Mouse (Mus musculus): ENCODE results near the gene Cd27. TPM values are rescaled to one million over a fixed set of nuclear protein-coding genes. Genes with fewer than 3 reads are reported as not detected.

Cd27 gene
- polyA plus RNA-seq, 1 experiment from 2014 or later: 2.5 TPM

Small RNA genes lying within 50 kb of the gene (microRNA-seq; reads per million reads assigned to microRNA genes)
- not detected for gene Mir3098
- not detected for gene Mir8113

Other genes starting within 250 kb of the Cd27 start
- gene Pianp, start 240.3 kb downstream of the Cd27 start, polyA plus RNA-seq (2015; fragmentation: Nextera tagmentation; extraction: Ambion mirVana): 3.8 and 4.3 TPM in 2 replicates
- gene Zfp384, start 227.9 kb downstream of the Cd27 start, polyA plus RNA-seq (2015; fragmentation: Nextera tagmentation; extraction: Ambion mirVana): 17.2 and 19.4 TPM in 2 replicates
- gene Ing4, start 197.2 kb downstream of the Cd27 start, polyA plus RNA-seq (2015; fragmentation: Nextera tagmentation; extraction: Ambion mirVana): 102 and 115 TPM in 2 replicates
- 9.9 and 11.8 TPM in 2 replicates for gene Acrbp, start 187.3 kb downstream of the Cd27 start, polyA plus RNA-seq (2015; fragmentation: Nextera tagmentation; extraction: Ambion mirVana)
- gene Lpar5, start 169.1 kb downstream of the Cd27 start, polyA plus RNA-seq (2015; fragmentation: Nextera tagmentation; extraction: Ambion mirVana): 4.6 and 5.0 TPM in 2 replicates
- 58.6 and 62.3 TPM in 2 replicates for gene Chd4, start 141.0 kb downstream of the Cd27 start, polyA plus RNA-seq (2015; fragmentation: Nextera tagmentation; extraction: Ambion mirVana)
- gene Nop2, start 105.1 kb downstream of the Cd27 start, polyA plus RNA-seq (2015; fragmentation: Nextera tagmentation; extraction: Ambion mirVana): 55.6 and 60.1 TPM in 2 replicates
- gene Iffo1, start 91.8 kb downstream of the Cd27 start, polyA plus RNA-seq (2015; fragmentation: Nextera tagmentation; extraction: Ambion mirVana): 8.2 and 9.0 TPM in 2 replicates
- 1,509 and 1,865 TPM in 2 replicates for gene Gapdh, start 70.5 kb downstream of the Cd27 start, polyA plus RNA-seq (2015; fragmentation: Nextera tagmentation; extraction: Ambion mirVana)
- 107 and 108 TPM in 2 replicates for gene Ncapd2, start 45.3 kb downstream of the Cd27 start, polyA plus RNA-seq (2015; fragmentation: Nextera tagmentation; extraction: Ambion mirVana)
- 231 and 236 TPM in 2 replicates for gene Mrpl51, start 45.2 kb downstream of the Cd27 start, polyA plus RNA-seq (2015; fragmentation: Nextera tagmentation; extraction: Ambion mirVana)
- 6.0 and 6.3 TPM in 2 replicates for gene Vamp1, start 21.5 kb downstream of the Cd27 start, polyA plus RNA-seq (2015; fragmentation: Nextera tagmentation; extraction: Ambion mirVana)
- 8.0 and 8.8 TPM in 2 replicates for gene Tapbpl, start 5.2 kb downstream of the Cd27 start, polyA plus RNA-seq (2015; fragmentation: Nextera tagmentation; extraction: Ambion mirVana)
- gene Tuba3a, start 49.0 kb upstream of the Cd27 start, polyA plus RNA-seq (2015; fragmentation: Nextera tagmentation; extraction: Ambion mirVana): 0.12 TPM in 2 replicates
- gene Ltbr, start 76.9 kb upstream of the Cd27 start, polyA plus RNA-seq (2015; fragmentation: Nextera tagmentation; extraction: Ambion mirVana): 62.7 and 64.5 TPM in 2 replicates
- 3.1 and 3.8 TPM in 2 replicates for gene Scnn1a, start 83.6 kb upstream of the Cd27 start, polyA plus RNA-seq (2015; fragmentation: Nextera tagmentation; extraction: Ambion mirVana)
- gene Tnfrsf1a, start 112.4 kb upstream of the Cd27 start, polyA plus RNA-seq (2015; fragmentation: Nextera tagmentation; extraction: Ambion mirVana): 67.6 and 69.5 TPM in 2 replicates
- gene Plekhg6, start 143.8 kb upstream of the Cd27 start, polyA plus RNA-seq (2015; fragmentation: Nextera tagmentation; extraction: Ambion mirVana): 3.1 and 3.9 TPM in 2 replicates

All from stomach, embryonic 15.5 days (tissue).